Mouse (Mus musculus): ENCODE measurements around the gene Nelfa. TPM values are rescaled to one million over a fixed set of nuclear protein-coding genes. Genes with fewer than 3 reads are reported as not detected.
"Not testable (repeated sequence)": the region's sequence is repeated elsewhere in the genome, so short reads cannot be mapped to it uniquely, and the experiment has no call there.

The Nelfa gene
- total RNA-seq (2015; ENCODE audit: low replicate concordance) (12.3 and 28.1 TPM in 2 replicates), total RNA-seq (2017; ENCODE audit: low replicate concordance) (12.5 and 25.8 TPM in 2 replicates)

DNA sequence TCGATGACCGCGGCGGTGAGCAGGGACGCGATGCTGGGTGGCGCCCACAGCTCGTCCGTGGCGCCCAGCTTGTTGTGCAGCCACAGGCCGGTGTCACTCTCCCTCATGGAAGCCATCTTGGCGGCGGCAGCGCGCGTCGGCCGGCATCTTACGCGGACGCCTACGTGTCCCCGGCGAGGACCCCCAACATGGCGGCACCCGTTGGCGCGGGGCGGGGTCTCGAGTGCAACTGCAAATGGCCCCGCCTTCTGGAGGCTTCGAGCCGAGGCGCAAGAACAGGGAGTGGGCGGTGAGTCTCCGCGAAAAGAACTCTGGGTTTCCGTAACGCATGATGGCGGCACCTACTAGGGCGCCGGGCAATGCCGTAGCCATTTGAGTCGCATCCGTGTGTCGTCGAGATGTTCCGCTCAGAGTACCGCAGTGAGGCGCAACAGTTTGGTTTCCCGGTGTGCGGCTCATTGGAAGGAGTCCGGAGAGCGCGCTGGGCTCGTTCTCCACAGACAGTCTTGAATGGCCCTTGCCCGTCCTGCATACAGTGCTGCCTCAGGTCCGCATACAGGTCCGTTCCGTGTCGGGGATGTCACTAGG lies at the start of gene Nelfa:
Gene Nelfa, minus strand, starts transcription at position 294 of the 588 bp plus-strand sequence.
- ATAC-seq (replicated peaks; ENCODE audit: low FRiP score, poor library complexity, severe bottlenecking): peak; percentile 95

DNA sequence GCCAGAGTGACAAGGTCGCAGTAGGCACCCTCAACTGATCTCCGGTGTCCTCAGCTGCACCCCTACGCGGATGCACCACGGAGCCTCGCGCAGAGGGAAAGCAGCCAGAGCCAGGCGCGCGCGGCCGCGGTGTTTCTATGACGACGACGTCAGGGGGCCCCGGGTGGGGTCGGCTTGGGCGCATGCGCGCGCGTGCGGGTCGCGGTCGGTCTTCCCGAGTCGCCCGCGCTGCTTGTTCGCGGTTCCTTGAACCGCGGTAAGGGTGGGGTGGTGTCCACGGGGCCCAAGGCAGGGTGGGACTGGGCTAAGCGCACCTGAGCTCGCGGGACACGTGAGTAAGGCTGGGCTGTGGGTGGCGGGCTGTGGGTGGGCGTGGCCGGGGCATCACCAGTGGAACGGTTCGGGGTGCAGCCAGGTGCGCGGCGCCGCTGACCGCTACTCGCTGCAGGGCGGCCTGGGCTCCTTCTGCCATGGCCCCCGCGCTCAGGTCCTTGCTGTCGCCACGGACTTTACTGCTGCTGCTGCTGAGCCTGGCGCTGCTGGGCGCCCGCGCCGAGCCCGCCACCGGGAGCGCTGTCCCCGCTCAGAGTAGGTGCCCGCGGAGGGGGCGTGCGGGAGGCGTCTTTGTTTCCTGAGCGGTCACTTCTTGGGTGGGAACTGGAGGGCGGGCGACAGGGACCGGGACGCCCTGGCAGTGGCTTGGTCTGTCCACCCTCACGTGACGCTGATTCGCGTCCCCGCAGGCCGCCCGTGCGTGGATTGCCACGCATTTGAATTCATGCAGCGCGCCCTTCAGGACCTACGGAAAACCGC lies 47.3 kb upstream of the Nelfa start, which contains the start of gene Gm1673:
Gene Gm1673, plus strand, starts transcription at position 125 of the 813 bp plus-strand sequence.
- no peak for ATAC-seq (replicated peaks; ENCODE audit: low FRiP score, poor library complexity, severe bottlenecking)

DNA sequence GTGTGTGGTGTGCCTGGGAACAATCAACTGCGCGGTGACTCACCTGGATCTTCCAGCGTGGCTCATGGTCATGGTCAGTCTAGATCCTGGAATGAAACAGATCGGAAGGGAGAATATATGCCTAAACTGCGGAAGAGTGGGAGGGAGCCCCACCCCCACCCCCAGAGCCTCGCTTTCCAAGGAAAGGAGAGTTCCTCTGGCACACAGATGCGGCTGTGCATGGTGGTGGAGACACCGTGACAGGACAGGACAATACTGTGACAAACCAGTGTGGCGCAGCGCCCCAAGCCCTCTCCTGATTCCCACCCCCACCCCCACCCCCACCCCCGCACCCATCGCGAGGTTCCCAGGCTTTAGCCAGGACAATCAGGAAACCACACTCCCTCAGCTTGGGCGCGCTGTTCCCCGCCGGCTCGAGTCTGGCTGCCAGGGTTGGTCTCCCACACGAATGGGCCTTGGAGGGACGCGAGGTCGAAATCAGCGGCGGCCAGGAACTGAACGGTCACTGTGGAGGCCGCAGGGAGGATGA lies 46.6 kb upstream of the Nelfa start:
- ATAC-seq (replicated peaks; ENCODE audit: low FRiP score, poor library complexity, severe bottlenecking): no peak

DNA sequence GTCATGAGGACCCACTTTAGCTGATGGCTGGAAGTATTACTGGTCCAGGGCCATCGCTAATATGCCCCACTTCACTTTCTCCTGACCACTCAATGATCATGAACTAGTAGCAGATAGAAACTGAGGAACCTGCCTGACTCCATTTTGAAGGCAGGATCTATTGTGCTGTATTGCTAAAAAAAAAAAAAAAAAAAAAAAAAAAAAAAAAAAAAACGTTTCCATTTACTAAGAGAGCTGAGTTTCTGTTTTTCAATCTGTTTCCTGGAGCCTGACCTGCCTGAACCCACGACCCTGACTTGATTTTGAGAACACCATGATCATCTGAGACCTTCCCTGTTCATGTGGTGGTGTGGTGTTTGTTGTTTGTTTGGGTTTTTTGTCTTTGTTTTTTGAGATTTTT lies 40.1 kb upstream of the Nelfa start:
- no peak for ATAC-seq (replicated peaks; ENCODE audit: low FRiP score, poor library complexity, severe bottlenecking)

DNA sequence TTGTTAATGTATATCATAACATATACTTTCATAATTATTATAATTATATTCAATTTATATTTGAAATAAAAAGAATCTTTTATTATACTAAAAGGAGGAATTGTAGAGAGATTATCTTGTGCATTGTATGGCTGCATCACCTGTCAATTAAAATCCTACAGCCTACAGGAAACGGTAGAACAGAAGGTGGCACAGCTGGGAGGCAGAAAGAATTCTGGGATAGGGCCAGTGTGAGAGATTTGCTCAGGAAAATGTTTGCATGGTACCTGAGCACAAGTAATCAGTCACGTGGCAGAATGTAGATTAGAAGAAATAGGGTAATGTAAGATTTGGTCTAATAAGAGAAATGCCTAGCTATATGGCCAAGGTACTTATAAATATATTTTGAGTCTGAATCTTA lies 38.5 kb upstream of the Nelfa start:
- ATAC-seq (replicated peaks; ENCODE audit: low FRiP score, poor library complexity, severe bottlenecking): no peak

DNA sequence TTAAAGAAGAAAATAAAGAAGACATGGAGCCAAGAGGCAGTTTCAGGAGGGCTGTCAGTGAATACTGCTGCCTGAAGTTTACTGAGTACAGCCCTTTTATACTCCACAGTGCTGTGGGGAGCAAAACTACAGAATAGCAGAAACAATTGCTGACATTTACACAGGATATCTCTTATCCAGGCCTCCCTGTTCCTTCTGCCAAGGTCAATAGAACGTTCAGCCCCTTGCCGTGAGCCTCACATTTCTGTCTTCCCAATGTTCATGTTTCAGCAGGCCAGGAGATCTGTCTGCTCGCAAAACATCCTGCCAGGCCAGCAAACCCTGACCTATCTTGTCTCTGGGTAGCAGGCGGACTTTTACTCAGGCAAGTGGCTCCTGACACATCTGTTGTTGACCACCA lies 23.2 kb upstream of the Nelfa start:
- no peak for ATAC-seq (replicated peaks; ENCODE audit: low FRiP score, poor library complexity, severe bottlenecking)

DNA sequence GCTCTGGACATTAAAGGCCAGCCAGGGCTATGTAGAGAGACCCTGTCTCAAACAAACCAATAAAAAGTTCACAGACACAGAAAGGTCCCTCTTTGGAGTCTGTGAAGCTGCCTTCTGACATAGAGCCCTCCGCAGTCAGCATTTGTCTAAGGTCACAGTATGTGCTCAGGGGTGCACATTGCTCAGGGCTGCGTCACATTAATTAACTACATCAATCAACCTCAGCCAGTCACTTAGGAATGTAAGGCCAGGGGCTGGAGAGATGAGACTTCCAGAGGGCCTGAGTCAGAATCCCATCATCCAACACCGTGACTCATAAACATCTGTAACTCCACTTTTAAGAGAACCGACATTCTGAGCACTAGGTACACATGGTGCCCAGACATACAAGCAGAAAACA lies 19.7 kb upstream of the Nelfa start:
- no peak for ATAC-seq (replicated peaks; ENCODE audit: low FRiP score, poor library complexity, severe bottlenecking)

DNA sequence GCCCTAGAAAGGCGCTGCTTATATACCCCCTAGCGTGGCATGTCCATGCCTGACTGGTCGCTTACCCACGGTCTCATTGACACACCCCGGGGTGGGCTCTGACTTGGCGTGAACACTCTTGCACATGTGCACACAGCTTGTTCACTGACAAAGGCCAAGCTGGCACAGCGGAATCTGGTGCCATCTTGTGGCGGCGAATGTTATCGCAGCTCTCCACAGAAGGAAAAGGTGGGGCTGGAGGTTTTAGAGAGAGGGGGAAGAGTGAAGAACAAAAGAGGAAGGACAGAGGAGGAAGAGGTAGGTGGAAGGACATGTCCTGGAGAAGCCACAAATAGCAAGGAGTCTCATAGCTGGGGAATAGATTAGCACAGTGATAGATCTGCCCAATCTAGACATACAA lies 18.1 kb upstream of the Nelfa start:
- no peak for ATAC-seq (replicated peaks; ENCODE audit: low FRiP score, poor library complexity, severe bottlenecking)

DNA sequence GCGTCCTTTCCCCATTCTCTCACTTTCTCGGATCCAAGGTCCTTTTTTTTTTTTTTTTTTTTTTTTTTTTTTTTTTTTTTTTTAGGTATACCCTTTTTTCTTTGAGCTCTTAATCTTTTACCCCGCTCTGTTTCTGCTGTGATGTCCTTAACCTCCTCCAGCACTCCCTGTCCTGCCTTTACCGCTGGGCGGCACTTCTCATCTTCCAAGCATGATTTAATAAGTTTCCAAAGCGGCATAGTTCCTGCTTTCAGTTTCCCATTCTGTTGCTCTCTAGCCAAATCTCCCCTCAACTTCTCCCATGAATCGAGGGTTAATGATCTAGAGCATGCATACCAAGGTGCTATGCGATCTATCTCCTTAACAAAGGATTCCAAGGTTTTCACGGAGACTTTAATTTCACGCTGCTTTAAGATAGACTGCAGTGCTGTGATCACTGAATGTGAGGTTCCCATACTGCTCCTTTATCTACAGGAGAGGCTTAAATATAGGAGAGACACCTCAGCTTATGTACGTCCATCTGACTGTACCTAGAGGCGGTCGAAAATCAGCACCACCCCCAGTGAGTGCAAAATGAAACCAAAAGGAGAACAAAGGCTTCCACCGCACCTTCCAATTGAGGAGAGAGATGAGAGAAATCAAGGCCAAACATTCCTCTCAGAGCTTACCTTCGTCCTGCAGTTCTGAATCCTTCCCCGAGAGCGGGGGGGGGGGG lies 17.4 kb upstream of the Nelfa start:
- no peak for ATAC-seq (replicated peaks; ENCODE audit: low FRiP score, poor library complexity, severe bottlenecking)

DNA sequence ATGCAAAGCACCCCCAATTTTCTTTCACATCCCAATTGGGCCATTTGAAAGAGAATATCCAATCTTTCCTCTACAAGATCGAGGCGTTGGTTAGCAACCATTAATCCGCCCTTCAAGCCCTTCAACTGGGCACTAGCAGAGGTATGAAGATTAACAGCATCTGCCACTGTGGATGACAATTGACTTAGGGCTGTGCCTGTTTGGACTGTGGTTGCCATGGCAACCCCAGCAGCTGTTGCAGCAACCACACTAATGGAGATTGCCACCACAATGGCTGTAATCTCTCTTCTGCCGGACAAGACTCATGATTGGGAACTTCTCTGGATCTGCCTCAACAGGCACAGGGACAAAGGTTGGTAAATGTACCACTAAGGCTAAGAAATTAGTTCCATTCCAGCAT lies 12.1 kb upstream of the Nelfa start:
- ATAC-seq (replicated peaks; ENCODE audit: low FRiP score, poor library complexity, severe bottlenecking): no peak

DNA sequence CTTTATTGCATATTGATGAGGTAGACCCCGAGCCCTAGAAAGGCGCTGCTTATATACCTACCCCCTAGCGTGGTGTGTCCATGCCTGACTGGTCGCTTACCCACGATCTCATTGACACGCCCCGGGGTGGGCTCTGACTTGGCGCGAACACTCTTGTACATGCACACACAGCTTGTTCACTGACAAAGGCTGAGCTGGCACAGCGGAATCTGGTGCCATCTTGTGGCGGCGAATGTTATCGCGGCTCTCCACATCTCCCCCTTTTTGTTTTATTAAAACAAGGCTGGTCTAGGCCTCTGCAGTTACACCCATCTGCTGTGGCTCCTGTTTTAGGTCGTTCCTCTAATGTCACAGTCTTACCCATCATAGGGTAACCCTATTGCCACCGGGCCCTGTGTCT lies 10.8 kb upstream of the Nelfa start:
- not testable (repeated sequence) for ATAC-seq (replicated peaks; ENCODE audit: low FRiP score, poor library complexity, severe bottlenecking)

DNA sequence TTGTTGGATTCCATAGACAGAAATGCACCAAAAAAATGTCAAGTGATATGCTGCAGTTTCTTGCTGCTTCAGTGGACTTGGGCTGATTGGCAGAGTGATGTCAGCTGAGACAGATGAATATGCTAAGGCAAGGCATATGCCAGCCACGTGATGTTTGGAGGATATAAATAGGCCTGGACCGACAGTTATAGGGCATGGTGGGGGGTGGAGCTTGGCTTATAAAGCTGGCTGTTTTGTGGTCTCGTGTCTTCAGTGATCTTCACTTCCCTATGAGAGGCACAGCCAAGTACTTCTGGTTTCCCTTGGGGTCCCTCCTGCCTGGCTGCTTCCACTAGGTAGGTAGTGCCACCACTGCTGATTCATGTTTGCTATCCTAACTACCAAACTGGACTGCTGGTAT lies 2.2 kb upstream of the Nelfa start:
- no peak for ATAC-seq (replicated peaks; ENCODE audit: low FRiP score, poor library complexity, severe bottlenecking)

DNA sequence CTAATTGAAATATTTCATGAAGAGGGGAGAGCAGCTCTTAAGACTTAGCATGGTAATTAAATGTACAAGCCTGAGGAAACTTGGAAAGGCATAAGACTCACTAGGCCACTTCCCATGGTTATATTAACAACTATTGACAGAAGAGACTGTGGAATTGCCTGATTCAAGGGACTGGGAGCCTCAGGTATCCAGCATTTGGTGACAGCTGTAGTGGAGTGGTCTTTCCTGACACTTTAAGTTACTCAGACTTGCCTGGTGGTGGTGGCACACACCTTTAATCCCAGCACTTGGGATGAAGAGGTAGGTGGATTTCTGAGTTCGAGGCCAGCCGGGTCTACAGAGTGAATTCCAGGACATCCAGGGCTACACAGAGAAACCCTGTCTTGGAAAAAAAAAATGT lies 1.0 kb upstream of the Nelfa start:
- no peak for ATAC-seq (replicated peaks; ENCODE audit: low FRiP score, poor library complexity, severe bottlenecking)

DNA sequence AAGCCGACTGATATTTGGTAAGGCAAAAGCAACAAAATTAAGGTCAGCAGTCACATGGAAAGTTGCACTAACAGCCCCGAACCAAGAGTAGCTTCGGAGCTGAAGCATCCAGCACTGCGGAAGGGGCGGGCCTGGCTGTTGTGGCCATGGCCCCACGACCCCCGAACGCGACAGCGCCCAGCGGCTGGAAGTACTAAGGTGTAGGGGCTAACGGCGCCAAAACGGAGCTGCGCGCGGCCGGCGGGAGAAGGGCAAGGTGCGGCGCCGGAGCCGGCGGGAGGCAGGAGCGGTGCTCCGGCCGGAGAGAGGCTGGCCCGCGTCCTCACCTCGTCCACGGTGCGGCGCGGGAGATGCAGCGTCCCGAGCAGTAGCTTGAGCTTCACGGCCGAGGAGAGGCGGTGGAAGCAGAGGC lies 507 bp downstream of the Nelfa start:
- no peak; the same call in 1 of the 2 replicates for ATAC-seq (replicated peaks; ENCODE audit: low FRiP score, poor library complexity, severe bottlenecking)

DNA sequence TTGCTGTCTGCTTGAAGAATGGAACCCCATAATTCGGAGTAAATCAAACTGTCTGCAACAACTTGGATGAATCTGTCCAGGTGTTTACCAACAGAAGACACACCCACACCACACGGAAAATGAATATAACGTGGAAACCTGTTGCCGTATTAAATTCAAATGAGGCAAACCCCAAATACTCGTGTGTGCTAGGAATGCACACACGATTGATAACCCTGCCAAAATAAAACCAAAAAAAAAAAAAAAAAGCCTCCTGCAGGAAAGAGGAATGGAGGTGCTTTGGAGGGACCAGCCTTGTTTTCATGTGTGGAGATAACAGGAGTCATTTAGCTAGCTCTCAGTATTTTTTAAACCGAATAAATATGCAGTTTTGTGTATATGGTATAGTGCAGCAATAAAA lies 1.3 kb downstream of the Nelfa start:
- ATAC-seq (replicated peaks; ENCODE audit: low FRiP score, poor library complexity, severe bottlenecking): no peak

DNA sequence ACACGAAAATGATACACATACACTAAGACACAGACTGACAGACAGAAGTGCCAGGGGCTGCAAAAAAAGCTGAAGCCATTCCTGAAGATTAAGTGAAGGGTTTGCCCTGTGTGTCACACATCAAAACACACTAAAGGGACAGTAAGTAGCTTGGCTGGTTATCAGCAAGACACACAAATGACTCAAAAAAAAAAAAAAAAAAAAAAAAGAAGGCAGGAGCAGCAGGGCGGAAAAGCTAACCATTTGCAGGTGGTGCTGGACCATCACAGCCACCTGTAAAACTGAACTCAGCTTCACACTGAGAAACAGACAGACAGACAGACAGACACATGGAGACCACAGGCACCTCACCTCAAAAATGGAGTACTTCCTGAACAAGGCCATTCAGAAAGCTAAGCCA lies 2.1 kb downstream of the Nelfa start:
- no peak for ATAC-seq (replicated peaks; ENCODE audit: low FRiP score, poor library complexity, severe bottlenecking)

DNA sequence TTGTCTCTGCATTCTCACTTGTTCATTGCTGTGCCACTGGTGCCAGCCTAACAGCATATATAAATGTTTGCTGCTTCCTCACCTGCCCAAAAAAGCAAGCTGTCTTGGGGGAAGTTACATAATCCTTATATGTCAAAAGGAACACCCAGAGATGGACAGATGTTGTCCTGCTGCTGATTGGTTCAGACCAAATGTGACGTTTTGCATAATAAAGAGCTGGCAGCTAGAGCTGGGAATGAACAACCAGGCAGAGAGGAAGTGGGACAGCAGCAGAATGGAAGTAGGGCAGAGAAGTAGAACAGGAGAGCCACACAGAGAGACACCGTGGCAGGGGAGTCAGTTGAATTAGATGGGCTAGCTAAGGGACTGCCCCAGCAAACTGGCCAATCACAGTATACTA lies 3.8 kb downstream of the Nelfa start:
- no peak for ATAC-seq (replicated peaks; ENCODE audit: low FRiP score, poor library complexity, severe bottlenecking)

DNA sequence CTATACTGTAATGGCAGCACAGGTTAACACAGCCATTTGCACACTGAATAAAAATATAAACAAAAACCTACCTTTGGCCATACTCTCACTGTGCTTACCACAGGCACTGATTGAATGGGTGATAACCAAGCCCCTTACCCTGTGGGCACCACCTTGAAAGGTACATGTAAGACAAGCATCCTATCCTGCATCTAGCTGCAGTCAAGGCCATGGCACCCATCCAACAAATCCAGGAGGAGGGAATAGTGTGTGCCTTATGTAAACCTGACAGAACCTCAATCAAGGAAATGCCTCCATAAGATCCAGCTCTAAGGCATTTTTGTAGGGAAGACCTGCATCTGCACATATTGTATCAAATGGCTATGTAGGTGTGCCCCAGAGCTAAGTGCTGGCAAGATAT lies 10.0 kb downstream of the Nelfa start:
- ATAC-seq (replicated peaks; ENCODE audit: low FRiP score, poor library complexity, severe bottlenecking): no peak

DNA sequence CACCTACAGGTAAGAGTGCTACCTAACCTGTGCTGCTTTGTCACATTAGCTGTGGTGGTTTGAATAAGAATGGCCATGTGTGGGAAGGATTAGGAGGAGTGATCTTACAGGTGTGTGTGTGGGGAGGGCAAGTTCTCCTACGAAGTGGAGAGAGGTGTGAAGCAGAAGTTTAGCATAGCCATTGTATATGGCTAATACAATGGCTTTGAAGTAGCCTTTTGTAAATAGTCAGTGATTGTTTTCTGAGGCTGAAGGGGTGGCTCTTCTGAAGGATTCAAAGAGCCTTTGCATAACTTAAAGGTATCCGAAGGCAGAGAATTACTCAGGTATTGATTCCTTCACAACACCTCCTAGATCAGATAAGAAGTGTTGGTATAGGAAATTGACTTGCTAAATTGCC lies 13.6 kb downstream of the Nelfa start:
- ATAC-seq (replicated peaks; ENCODE audit: low FRiP score, poor library complexity, severe bottlenecking): no peak

DNA sequence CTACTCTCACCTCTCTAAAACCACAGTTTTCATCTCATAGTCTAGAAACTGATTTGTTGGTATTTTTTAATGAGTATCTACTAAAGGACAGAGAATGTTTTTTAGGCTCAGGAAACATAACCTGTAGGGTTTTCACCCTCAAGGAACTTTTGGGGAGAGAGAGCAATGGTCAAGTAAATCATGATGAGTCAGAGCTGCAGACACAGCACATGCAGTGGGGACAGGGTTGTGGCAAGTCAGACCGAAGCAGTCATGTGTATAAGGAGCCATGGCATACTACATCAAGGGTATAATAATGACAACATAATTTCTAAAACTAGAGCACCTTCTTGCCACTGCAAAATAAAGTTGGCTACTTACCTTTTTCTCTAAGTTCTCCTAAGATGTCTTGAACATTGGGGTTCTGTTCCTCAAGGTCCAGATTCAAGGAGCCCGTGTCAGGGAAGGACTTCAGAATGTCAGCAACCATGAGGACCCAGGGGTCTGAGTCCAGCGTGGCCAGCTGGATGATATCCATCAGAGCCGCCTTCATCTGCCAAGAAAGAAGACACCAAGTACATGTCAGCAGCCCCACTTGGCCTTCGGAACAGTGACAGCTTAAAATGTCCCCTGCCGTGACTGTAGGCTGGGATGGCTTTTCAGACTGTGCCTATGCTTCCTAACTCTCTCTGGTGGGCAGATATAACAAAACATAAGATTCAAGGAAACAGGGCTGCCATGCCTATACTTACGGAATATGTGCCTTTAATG lies 14.6 kb downstream of the Nelfa start:
- no peak for ATAC-seq (replicated peaks; ENCODE audit: low FRiP score, poor library complexity, severe bottlenecking)
